Mouse (Mus musculus): Measurements from ENCODE around the gene AB124611. TPM values are rescaled to one million over a fixed set of nuclear protein-coding genes. Genes with fewer than 3 reads are reported as not detected.
A peak's percentile ranks its signal among the peaks of the same experiment; 100 is the strongest.
"Not testable (repeated sequence)": the region's sequence is repeated elsewhere in the genome, so short reads cannot be mapped to it uniquely, and the experiment has no call there.

AB124611 gene
- polyA plus RNA-seq, 1 experiment from 2014 or later = 0.74 TPM

- Histone ChIP-seq H3K36me3 (ENCODE audit: control insufficient read depth, insufficient read depth, low read length) (peaks cover 62% of the 10 kb centered on the region), H3K9me3 (replicated peaks; ENCODE audit: control insufficient read depth, low read length) (no peaks in the 10 kb centered on the region), H3K4me1 (ENCODE audit: control insufficient read depth, insufficient read depth, low read length) (peaks cover 17% of the 10 kb centered on the region), H3K4me3 (ENCODE audit: low read depth, low read length) (no peak overlapping the region), H3K9ac (ENCODE audit: low read length) (no peak overlapping the region), H3K27me3 (replicated peaks; ENCODE audit: control insufficient read depth, insufficient read depth, low read length) (no peaks in the 10 kb centered on the region), H3K4me2 (ENCODE audit: low read length) (no peak overlapping the region), H3K27ac (ENCODE audit: low read depth, low read length) (no peak overlapping the region)
- 78% methylated on average over 5 of the region's 5 CpGs for WGBS
- DNase-seq (ENCODE audit: low spot score) = no peak
- ATAC-seq = no peak
These were observed 63.6 kb downstream of the AB124611 start for GRCm38 (mm10) chr9:21589538-21589937.

DNA sequence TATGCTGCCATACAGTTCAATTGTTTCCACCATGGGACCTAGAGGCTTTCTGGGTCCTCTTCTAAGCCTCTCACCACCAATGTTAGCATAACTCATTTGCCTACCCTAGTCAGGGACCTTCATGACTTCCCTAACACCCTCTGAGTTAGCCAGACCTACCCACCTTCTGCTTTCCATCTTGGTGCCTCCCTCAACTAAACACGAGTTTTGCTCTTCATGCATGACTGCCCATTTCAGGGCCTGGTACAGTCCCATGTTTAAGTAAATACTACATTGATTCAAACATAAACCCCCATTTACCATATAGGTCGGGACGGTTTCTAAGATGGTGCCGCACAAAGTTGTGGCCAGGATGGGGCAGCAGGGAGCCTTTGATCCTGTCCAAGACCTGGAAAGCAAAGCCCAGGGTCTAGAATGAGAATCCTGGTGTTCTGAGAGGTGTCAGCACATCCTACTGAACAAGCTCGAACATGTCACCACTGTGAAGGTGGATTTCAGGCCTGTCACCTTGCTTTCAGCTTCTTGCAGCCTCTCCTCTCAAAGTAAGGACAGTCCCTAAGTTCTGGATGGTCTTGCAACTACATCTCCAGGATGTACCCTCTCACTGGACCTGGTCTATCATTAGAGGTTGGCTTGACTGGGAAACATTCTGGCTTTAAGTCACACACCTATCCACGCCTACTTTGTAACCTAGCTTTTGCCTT is 65.3 kb downstream of the AB124611 start:
- Histone ChIP-seq H3K9me3 (replicated peaks; ENCODE audit: control insufficient read depth, low read length) (no peaks in the 10 kb centered on the region), H3K4me2 (ENCODE audit: low read length) (peak overlapping the region; percentile 90; the same call in 1 of the 2 replicates), H3K4me1 (ENCODE audit: control insufficient read depth, insufficient read depth, low read length) (peaks cover 22% of the 10 kb centered on the region), H3K9ac (ENCODE audit: low read length) (no peak overlapping the region), H3K27ac (ENCODE audit: low read depth, low read length) (no peak overlapping the region), H3K4me3 (ENCODE audit: low read depth, low read length) (no peak overlapping the region), H3K36me3 (ENCODE audit: control insufficient read depth, insufficient read depth, low read length) (peaks cover 58% of the 10 kb centered on the region), H3K27me3 (replicated peaks; ENCODE audit: control insufficient read depth, insufficient read depth, low read length) (no peaks in the 10 kb centered on the region)
- DNase-seq (ENCODE audit: low spot score) (no peak), ATAC-seq (no peak)
- WGBS = 83% methylated on average over 6 of the region's 6 CpGs

DNA sequence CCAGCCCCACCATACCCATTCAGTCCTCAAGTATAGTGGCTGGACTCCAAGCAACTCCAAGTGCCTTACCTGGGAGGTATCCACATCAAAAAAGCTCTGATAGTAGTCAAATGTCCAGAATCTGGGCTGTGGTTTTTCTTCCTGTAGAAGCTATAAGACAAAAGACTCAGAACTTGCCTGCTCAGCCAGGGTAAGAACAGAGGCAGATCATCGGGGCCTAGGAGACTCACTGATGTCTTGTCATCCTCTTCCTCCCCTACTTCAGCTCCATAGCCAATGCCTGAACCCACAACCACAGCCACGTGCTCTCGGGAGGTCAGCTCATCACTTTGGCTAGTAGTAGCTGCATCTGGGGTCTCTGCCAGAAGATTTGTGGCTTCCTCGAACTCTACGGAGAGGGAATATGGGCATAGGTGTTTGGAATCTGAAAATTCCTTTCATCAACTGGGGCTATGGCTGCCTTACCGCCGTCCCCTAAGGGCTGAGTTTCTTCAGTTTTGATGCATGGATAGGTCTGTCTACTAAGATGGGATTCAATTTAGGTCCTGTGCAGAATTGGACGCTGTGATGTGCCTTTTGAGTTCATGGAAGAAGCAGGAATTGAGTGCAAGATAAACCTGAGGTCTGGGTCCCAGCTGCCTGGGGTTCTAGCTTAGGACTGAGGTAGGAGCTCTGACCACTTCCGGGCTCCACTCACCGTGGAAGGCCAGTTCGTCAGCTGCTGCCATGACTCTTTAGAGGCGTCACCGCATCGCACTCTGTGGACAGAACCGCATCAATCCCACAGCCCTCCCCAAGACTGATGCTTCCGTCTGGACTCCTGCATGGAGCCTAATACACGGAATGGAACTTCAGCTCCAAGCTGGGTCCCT is 66.1 kb downstream of the AB124611 start:
- Histone ChIP-seq H3K27ac (ENCODE audit: low read depth, low read length) (peak overlapping the region; percentile 45; the same call in 1 of the 2 replicates), H3K4me2 (ENCODE audit: low read length) (peak overlapping the region; percentile 90), H3K9ac (ENCODE audit: low read length) (peak overlapping the region; percentile 92), H3K36me3 (ENCODE audit: control insufficient read depth, insufficient read depth, low read length) (peaks cover 51% of the 10 kb centered on the region), H3K9me3 (replicated peaks; ENCODE audit: control insufficient read depth, low read length) (no peaks in the 10 kb centered on the region), H3K4me1 (ENCODE audit: control insufficient read depth, insufficient read depth, low read length) (peaks cover 22% of the 10 kb centered on the region), H3K27me3 (replicated peaks; ENCODE audit: control insufficient read depth, insufficient read depth, low read length) (no peaks in the 10 kb centered on the region), H3K4me3 (ENCODE audit: low read depth, low read length) (peak overlapping the region; percentile 91)
- peak; percentile 70 for ATAC-seq
- WGBS = 25% methylated on average over 17 of the region's 17 CpGs
- DNase-seq (ENCODE audit: low spot score) = no peak

DNA sequence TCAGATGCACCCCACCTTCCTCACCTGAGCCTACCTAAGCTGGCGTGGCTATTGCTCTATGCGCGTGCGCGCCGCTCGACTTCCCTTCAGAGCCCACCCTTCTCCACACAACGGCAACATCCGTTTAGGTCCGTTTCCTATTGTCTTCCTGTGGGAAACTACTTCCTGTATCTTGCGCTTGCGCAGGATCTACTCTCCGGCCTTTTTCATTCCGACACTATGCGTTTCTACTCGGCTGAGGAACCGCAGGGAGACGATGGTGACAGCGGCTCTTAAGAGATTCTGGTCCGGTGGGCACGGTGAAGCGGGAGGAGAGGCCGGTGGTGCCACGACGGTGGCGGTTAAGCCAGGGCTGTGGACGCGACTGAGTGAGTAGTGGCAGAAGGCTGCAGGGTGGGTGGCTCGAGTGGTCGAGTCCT is 66.7 kb downstream of the AB124611 start, which contains the start of the genes Timm29 and Yipf2:
TSS of gene Timm29 (plus strand) at position 20 of the 419 bp plus-strand sequence.
TSS of gene Yipf2 (minus strand) at position 126 of the 419 bp plus-strand sequence.
- peaks cover 22% of the 10 kb centered on the region for H3K4me1 ChIP-seq (ENCODE audit: control insufficient read depth, insufficient read depth, low read length)
- H3K4me2 ChIP-seq (ENCODE audit: low read length) = peak within 1 kb of the TSS; percentile 90
- peak within 1 kb of the TSS; percentile 91 for H3K4me3 ChIP-seq (ENCODE audit: low read depth, low read length)
- H3K9ac ChIP-seq (ENCODE audit: low read length) = peak within 1 kb of the TSS; percentile 92
- peak; percentile 99 for DNase-seq (ENCODE audit: low spot score)
- 0% methylated on average over 30 of the region's 30 CpGs for WGBS
- no peaks in the 10 kb centered on the region for H3K9me3 ChIP-seq (replicated peaks; ENCODE audit: control insufficient read depth, low read length)
- ATAC-seq = peak; percentile 95
- no peaks in the 10 kb centered on the region for H3K27me3 ChIP-seq (replicated peaks; ENCODE audit: control insufficient read depth, insufficient read depth, low read length)
- H3K36me3 ChIP-seq (ENCODE audit: control insufficient read depth, insufficient read depth, low read length) = peaks cover 45% of the 10 kb centered on the region
- peak within 1 kb of the TSS; percentile 84 for H3K27ac ChIP-seq (ENCODE audit: low read depth, low read length)

GRCm38 (mm10) chr9:21593122-21593721 is 67.2 kb downstream of the AB124611 start:
- peaks cover 22% of the 10 kb centered on the region for H3K4me1 ChIP-seq (ENCODE audit: control insufficient read depth, insufficient read depth, low read length)
- no peaks in the 10 kb centered on the region for H3K9me3 ChIP-seq (replicated peaks; ENCODE audit: control insufficient read depth, low read length)
- H3K9ac ChIP-seq (ENCODE audit: low read length) = peak overlapping the region; percentile 92
- H3K27ac ChIP-seq (ENCODE audit: low read depth, low read length) = peak overlapping the region; percentile 84
- H3K27me3 ChIP-seq (replicated peaks; ENCODE audit: control insufficient read depth, insufficient read depth, low read length) = no peaks in the 10 kb centered on the region
- peaks cover 40% of the 10 kb centered on the region for H3K36me3 ChIP-seq (ENCODE audit: control insufficient read depth, insufficient read depth, low read length)
- no peak for DNase-seq (ENCODE audit: low spot score)
- ATAC-seq = peak; percentile 59
- H3K4me3 ChIP-seq (ENCODE audit: low read depth, low read length) = peak overlapping the region; percentile 91
- WGBS = 2% methylated on average over 68 of the region's 69 CpGs
- peak overlapping the region; percentile 90 for H3K4me2 ChIP-seq (ENCODE audit: low read length)

DNA sequence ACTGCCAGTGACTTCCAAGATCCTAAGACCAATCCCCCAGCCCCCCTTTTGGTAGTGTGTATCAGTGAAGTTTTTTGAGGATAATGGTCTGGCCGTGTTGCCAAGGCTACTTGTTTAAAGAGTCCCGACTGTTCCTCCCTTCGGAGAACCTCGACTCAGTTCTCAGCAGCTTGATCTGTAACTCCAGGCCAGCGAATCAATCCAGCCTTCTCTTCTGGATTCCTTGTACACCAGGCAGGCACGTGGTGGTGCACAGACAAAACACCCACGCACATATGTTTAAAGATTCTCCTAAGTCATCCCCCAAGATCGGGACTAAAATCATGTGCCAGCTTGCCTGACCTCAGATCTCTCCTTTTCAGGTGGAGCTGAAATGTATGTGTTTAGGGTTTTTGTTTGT is 68.4 kb downstream of the AB124611 start:
- Histone ChIP-seq H3K4me1 (ENCODE audit: control insufficient read depth, insufficient read depth, low read length) (peaks cover 22% of the 10 kb centered on the region), H3K36me3 (ENCODE audit: control insufficient read depth, insufficient read depth, low read length) (peaks cover 28% of the 10 kb centered on the region), H3K4me3 (ENCODE audit: low read depth, low read length) (peak overlapping the region; percentile 91; the same call in 1 of the 2 replicates), H3K4me2 (ENCODE audit: low read length) (peak overlapping the region; percentile 90; the same call in 1 of the 2 replicates)
- not testable (repeated sequence) for H3K27me3 ChIP-seq (replicated peaks; ENCODE audit: control insufficient read depth, insufficient read depth, low read length); H3K9me3 ChIP-seq (replicated peaks; ENCODE audit: control insufficient read depth, low read length); DNase-seq (ENCODE audit: low spot score); H3K27ac ChIP-seq (ENCODE audit: low read depth, low read length); ATAC-seq; H3K9ac ChIP-seq (ENCODE audit: low read length)
- WGBS = 94% methylated on average over 8 of the region's 8 CpGs

GRCm38 (mm10) chr9:21594838-21595237 is 68.9 kb downstream of the AB124611 start:
- 92% methylated on average over 2 of the region's 2 CpGs for WGBS
- Histone ChIP-seq H3K9me3 (replicated peaks; ENCODE audit: control insufficient read depth, low read length) (no peaks in the 10 kb centered on the region), H3K4me3 (ENCODE audit: low read depth, low read length) (no peak overlapping the region), H3K36me3 (ENCODE audit: control insufficient read depth, insufficient read depth, low read length) (peaks cover 23% of the 10 kb centered on the region), H3K9ac (ENCODE audit: low read length) (no peak overlapping the region), H3K4me2 (ENCODE audit: low read length) (no peak overlapping the region), H3K4me1 (ENCODE audit: control insufficient read depth, insufficient read depth, low read length) (peaks cover 22% of the 10 kb centered on the region), H3K27me3 (replicated peaks; ENCODE audit: control insufficient read depth, insufficient read depth, low read length) (no peaks in the 10 kb centered on the region), H3K27ac (ENCODE audit: low read depth, low read length) (no peak overlapping the region)
- DNase-seq (ENCODE audit: low spot score) = no peak
- no peak for ATAC-seq
